Mouse (Mus musculus): ENCODE measurements around the gene Cdk6. TPM values are rescaled to one million over a fixed set of nuclear protein-coding genes. Genes with fewer than 3 reads are reported as not detected.

Cdk6 gene
- polyA plus RNA-seq, 1 experiment from 2014 or later = 11.8 TPM

GRCm38 (mm10) chr5:3577939-3578338, 236.7 kb downstream of the Cdk6 start:
- ATAC-seq (ENCODE audit: low FRiP score) (no peak), DNase-seq (ENCODE audit: low spot score) (no peak)
- Histone ChIP-seq H3K9me3 (ENCODE audit: control insufficient read depth, low read length) (no peaks in the 10 kb centered on the region), H3K9ac (no peak overlapping the region), H3K4me2 (replicated peaks) (no peak overlapping the region), H3K4me3 (replicated peaks; ENCODE audit: low read length) (no peak overlapping the region), H3K27me3 (ENCODE audit: control insufficient read depth, insufficient read depth, low read length) (no peaks in the 10 kb centered on the region), H3K27ac (no peak overlapping the region), H3K4me1 (replicated peaks; ENCODE audit: control insufficient read depth, insufficient read depth, low read length) (no peaks in the 10 kb centered on the region), H3K36me3 (replicated peaks; ENCODE audit: control insufficient read depth, insufficient read depth) (peaks cover 96% of the 10 kb centered on the region)
- WGBS = 97% methylated on average over 2 of the region's 2 CpGs

GRCm38 (mm10) chr5:3579066-3579465, 237.8 kb downstream of the Cdk6 start:
- Histone ChIP-seq H3K27me3 (ENCODE audit: control insufficient read depth, insufficient read depth, low read length) (no peaks in the 10 kb centered on the region), H3K4me2 (replicated peaks) (no peak overlapping the region), H3K9ac (no peak overlapping the region), H3K36me3 (replicated peaks; ENCODE audit: control insufficient read depth, insufficient read depth) (peaks cover 96% of the 10 kb centered on the region), H3K4me3 (replicated peaks; ENCODE audit: low read length) (no peak overlapping the region), H3K27ac (no peak overlapping the region), H3K4me1 (replicated peaks; ENCODE audit: control insufficient read depth, insufficient read depth, low read length) (no peaks in the 10 kb centered on the region), H3K9me3 (ENCODE audit: control insufficient read depth, low read length) (no peaks in the 10 kb centered on the region)
- WGBS = 96% methylated on average over 7 of the region's 7 CpGs
- DNase-seq (ENCODE audit: low spot score) = no peak
- no peak for ATAC-seq (ENCODE audit: low FRiP score)

Other genes with a start within 250 kb of the Cdk6 start
- 23.2 and 25.0 TPM in 2 replicates for gene Fam133b, start 202.3 kb downstream of the Cdk6 start, polyA plus RNA-seq (2014; fragmentation: Nextera tagmentation; extraction: Ambion mirVana)
- gene 1700109H08Rik, start 230.1 kb downstream of the Cdk6 start, polyA plus RNA-seq (2014; fragmentation: Nextera tagmentation; extraction: Ambion mirVana) = 1.7 and 3.5 TPM in 2 replicates